ENCODE assay signal across 12 mouse cellular contexts in genomic region chr3:50003970-50004683, GRCm38 (mm10).
DNase-seq lines count a peak whose midpoint lies in the region; ATAC-seq and TF ChIP-seq lines count a peak whose summit lies in the region.
"Had no signal": no experiment of that assay in that cellular context is flagged by ENCODE, and none has a peak within 500 bp of the region (broad histone marks: within the 10 kb centered on the region; RNA-seq: fewer than 3 reads in every experiment).

No protein-coding gene starts in this region.

- H3K4me1 ChIP-seq in kidney, embryonic 16.5 days (ENCODE audit: insufficient read depth, low read length) = no peaks in the 10 kb centered on the region
- peaks cover 3% of the 10 kb centered on the region; the same call in 1 of the 2 replicates for H3K4me1 ChIP-seq in midbrain, embryonic 13.5 days (replicated peaks)
- H3K4me1 ChIP-seq: neural tube, embryonic 15.5 days had no signal

- CTCF ChIA-PET in Patski (lab: Charles Lee) = interaction anchor here (0.8 to 1.4 kb wide), 5 partner anchors 14 to 454 kb away, joined by 3 to 5 read pairs (median 3); no protein-coding TSS in a partner anchor

- H3K9ac ChIP-seq in kidney, embryonic 16.5 days (replicated peaks; ENCODE audit: low read length) = no peak overlapping the region
- H3K9ac ChIP-seq in midbrain, embryonic 13.5 days (replicated peaks) = no peak overlapping the region
- H3K9ac ChIP-seq: neural tube, embryonic 15.5 days had no signal

- H3K27me3 ChIP-seq in kidney, embryonic 16.5 days (ENCODE audit: insufficient read depth, low read length) = no peaks in the 10 kb centered on the region
- H3K27me3 ChIP-seq in Patski = no peaks in the 10 kb centered on the region
- no peaks in the 10 kb centered on the region for H3K27me3 ChIP-seq in midbrain, embryonic 13.5 days
- H3K27me3 ChIP-seq: neural tube, embryonic 15.5 days had no signal

- H3K4me2 ChIP-seq in kidney, embryonic 16.5 days (replicated peaks; ENCODE audit: low read depth, low read length) = no peak overlapping the region
- no peak overlapping the region for H3K4me2 ChIP-seq in midbrain, embryonic 13.5 days (replicated peaks)
- H3K4me2 ChIP-seq: neural tube, embryonic 15.5 days had no signal

- in situ Hi-C loops in Patski (cut with MboI; ENCODE audit: low pct_unique_long_range_greater_than_20kb) = no loop called here

- no peak overlapping the region for H3K4me3 ChIP-seq in kidney, embryonic 16.5 days (ENCODE audit: low read length)
- no peak overlapping the region for H3K4me3 ChIP-seq in midbrain, embryonic 13.5 days (replicated peaks)
- H3K4me3 ChIP-seq: left cerebral cortex, adult 2 months; neural tube, embryonic 15.5 days had no signal

- no peaks in the 10 kb centered on the region for H3K36me3 ChIP-seq in kidney, embryonic 16.5 days (ENCODE audit: insufficient read depth, low read length)
- H3K36me3 ChIP-seq in midbrain, embryonic 13.5 days = no peaks in the 10 kb centered on the region
- H3K36me3 ChIP-seq: neural tube, embryonic 15.5 days had no signal

- DNase-seq in heart, adult 18-20 months = peak; percentile 11 to 20
- DNase-seq in heart, postnatal 4 days = no peak
- DNase-seq in kidney, postnatal 10 days = no peak
- DNase-seq in Patski (ENCODE audit: low read depth, low spot score) = peak; percentile 30
- no peak for DNase-seq in frontal cortex, postnatal 10 days (ENCODE audit: low spot score in 2 of 2)
- DNase-seq: adrenal gland, adult 2 months; right cerebral cortex, postnatal 25 days had no signal

- no peak for TF ChIP-seq CTCF in Patski (IDR thresholded peaks at IDR 0.05)

- no peak for ATAC-seq in kidney, embryonic 16.5 days (ENCODE audit: low FRiP score, low TSS enrichment)
- ATAC-seq in Patski = no peak
- peak; percentile 81 for ATAC-seq in midbrain, embryonic 13.5 days
- no peak for ATAC-seq in megakaryocyte-erythroid progenitor cell, adult 5-6 weeks (replicated peaks; ENCODE audit: low FRiP score, low TSS enrichment, poor library complexity, severe bottlenecking)

- POLR2A ChIA-PET in Patski (lab: Charles Lee) = no interaction called here

- peaks cover 3% of the 10 kb centered on the region; the same call in 1 of the 2 replicates for H3K9me3 ChIP-seq in kidney, embryonic 16.5 days (ENCODE audit: low read length)
- H3K9me3 ChIP-seq in midbrain, embryonic 13.5 days = peaks cover 4% of the 10 kb centered on the region; the same call in 1 of the 2 replicates
- H3K9me3 ChIP-seq: neural tube, embryonic 15.5 days had no signal

- WGBS in kidney, embryonic 16.5 days = 47% methylated on average over 5 of the region's 5 CpGs
- 54% methylated on average over 5 of the region's 5 CpGs for WGBS in midbrain, embryonic 13.5 days

- H3K27ac ChIP-seq in kidney, embryonic 16.5 days (ENCODE audit: low read length) = peak overlapping the region; percentile 26; the same call in 1 of the 2 replicates
- H3K27ac ChIP-seq in midbrain, embryonic 13.5 days = peak overlapping the region; percentile 32; the same call in 1 of the 2 replicates
- H3K27ac ChIP-seq: left cerebral cortex, adult 2 months; neural tube, embryonic 15.5 days had no signal

Comparison
In these comparisons a context has a peak if more than half of its experiments do, and no peak if none do; other contexts are left out.
1. DNase-seq: peak in heart, adult 18-20 months (2 of 2) and Patski (single experiment); none in heart, postnatal 4 days (single experiment), kidney, postnatal 10 days (single experiment) and frontal cortex, postnatal 10 days (0 of 2).